Mouse (Mus musculus) hindbrain, postnatal 0 days (tissue): ENCODE measurements around the gene Mier3. TPM values are rescaled to one million over a fixed set of nuclear protein-coding genes. Genes with fewer than 3 reads are reported as not detected.

Source experiments
- ATAC-seq: fragments of 200-750 bp; cut with Nextera tagmentation; 2 replicates; pipeline ENCODE4 v1.8.0; 2017; ENCODE audit warnings: mild to moderate bottlenecking, moderate TSS enrichment, moderate library complexity
- DNase-seq: peaks from one replicate; pipeline ENCODE4 v3.0.0-alpha.2; 2015; ENCODE audit warnings: low spot score
- H3K27ac ChIP-seq: fragments of 300-500 bp; sonication (generic); 2 replicates; pipeline ENCODE4 v1.5.1; 2014; ENCODE audit warnings: mild to moderate bottlenecking
- H3K27me3 ChIP-seq: fragments of 300-500 bp; sonication (generic); 2 replicates; pipeline ENCODE4 v1.6.1; 2014; ENCODE audit warnings: low read length, mixed read lengths; ENCODE audit not compliant: insufficient read depth
- H3K36me3 ChIP-seq: fragments of 300-500 bp; sonication (generic); 2 replicates; pipeline ENCODE4 v1.6.1; 2014; ENCODE audit warnings: low read length, mixed read lengths; ENCODE audit not compliant: insufficient read depth
- H3K4me1 ChIP-seq: fragments of 300-500 bp; sonication (generic); 2 replicates; pipeline ENCODE4 v1.6.1; 2014; ENCODE audit warnings: antibody characterized with exemption, low read length, mixed read lengths; ENCODE audit not compliant: insufficient read depth
- H3K4me2 ChIP-seq: fragments of 300-500 bp; sonication (generic); 2 replicates; pipeline ENCODE4 v1.6.1; 2014; ENCODE audit warnings: low read depth, mild to moderate bottlenecking, low read length, moderate library complexity, mixed read lengths
- H3K4me3 ChIP-seq: fragments of 300-500 bp; sonication (generic); 2 replicates; pipeline ENCODE4 v1.5.1; 2014; ENCODE audit warnings: low read length
- H3K9ac ChIP-seq: fragments of 300-500 bp; sonication (generic); replicated peaks from 2 replicates; pipeline ENCODE4 v1.6.1; 2014; ENCODE audit warnings: mild to moderate bottlenecking, low read length, moderate library complexity, mixed read lengths
- H3K9me3 ChIP-seq: fragments of 300-500 bp; sonication (generic); 2 replicates; pipeline ENCODE4 v1.6.1; 2016; ENCODE audit warnings: low read length, mixed read lengths
- CTCF ChIP-seq: IDR thresholded peaks from 2 replicates; pipeline ENCODE4 v1.5.1; 2016; ENCODE audit warnings: antibody characterized with exemption, control low read depth, low read depth
- WGBS: fragments of 180-500 bp; shearing (Covaris S2); extraction: QIAGEN DNeasy Blood & Tissue Kit; methylation state at CpG from one replicate; pipeline ENCODE4 v1.1.7; 2014; 5-methylcytosine and 5-hydroxymethylcytosine counted together
- polyA plus RNA-seq: library from polyadenylated mRNA; unstranded; fragments of >200 nt; fragmentation: Nextera tagmentation; extraction: Ambion mirVana; gene quantifications from 2 replicates; pipeline ENCODE4 v1.2.1, GENCODE M21; 2015
- total RNA-seq: library from RNA; depleted of rRNA; stranded (reverse); fragments of >200 nt; gene quantifications from 2 replicates; pipeline ENCODE4 v1.2.3, GENCODE M21; 2014; rRNA removed

Mier3 gene
- total RNA-seq, result 28.1 and 32.6 TPM in 2 replicates
- 13.5 and 14.1 TPM in 2 replicates for polyA plus RNA-seq

- H3K4me1 ChIP-seq, result no peaks in the 10 kb centered on the region
- ATAC-seq, result no peak
- no peak within 1 kb of the TSS for H3K9ac ChIP-seq
- H3K27ac ChIP-seq, result no peak within 1 kb of the TSS
- DNase-seq, result no peak
- no peak within 1 kb of the TSS for H3K4me2 ChIP-seq
- no peaks in the 10 kb centered on the region for H3K27me3 ChIP-seq
- 89% methylated on average over 4 of the region's 4 CpGs for WGBS
- H3K4me3 ChIP-seq, result no peak within 1 kb of the TSS
- no peaks in the 10 kb centered on the region for H3K36me3 ChIP-seq
- H3K9me3 ChIP-seq, result no peaks in the 10 kb centered on the region
- TF ChIP-seq CTCF, result no peak
These were observed at the start of gene Mier3 for GRCm38 (mm10) chr13:111680679-111681078. TSS of gene Mier3 (plus strand) at chr13:111680979.

DNA sequence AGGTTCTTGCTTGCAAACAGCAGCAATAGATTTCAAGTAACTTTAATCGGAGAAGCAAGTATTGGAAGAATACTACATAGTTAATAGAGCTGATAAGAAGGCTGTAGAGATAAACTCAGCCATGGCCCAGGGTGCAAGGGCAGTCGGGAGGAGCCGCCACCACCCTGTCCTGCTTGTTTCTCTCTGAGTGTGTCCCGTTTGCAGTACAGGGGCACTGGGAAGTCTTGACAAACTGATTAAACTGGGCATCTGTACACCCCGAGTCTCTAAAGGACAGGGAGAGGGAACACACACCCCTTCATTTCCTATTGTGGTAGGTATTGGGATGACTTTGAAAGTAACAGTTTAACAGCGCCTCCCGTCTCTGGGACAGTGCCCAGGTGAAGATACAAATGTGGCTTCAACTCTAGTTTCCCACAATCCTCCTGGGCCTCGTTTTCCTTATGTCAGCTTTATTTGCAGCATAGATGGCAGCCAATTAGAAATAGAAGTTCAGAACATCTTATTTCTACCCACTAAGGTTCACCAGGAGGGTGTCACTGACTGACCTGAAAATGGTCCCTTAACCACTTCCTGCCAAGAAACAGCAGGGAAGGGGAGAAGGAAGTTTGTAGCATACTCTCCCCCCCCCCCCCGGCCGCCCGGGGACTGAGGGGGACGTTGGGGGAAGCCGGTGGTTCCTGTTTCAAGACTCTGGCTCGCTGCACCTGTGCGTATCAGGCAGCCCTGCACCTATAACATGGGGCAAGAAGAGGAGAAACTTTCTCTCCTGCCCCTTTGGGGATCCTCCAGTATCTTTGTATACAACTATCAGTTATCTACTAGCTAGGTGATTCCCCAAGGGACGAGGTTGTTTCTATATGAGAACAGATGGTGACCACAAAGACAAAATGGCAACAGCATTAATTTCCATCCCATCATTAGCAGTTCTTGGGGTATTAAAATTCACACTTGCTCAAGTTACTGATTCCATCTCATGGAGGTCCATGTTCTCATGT lies 46.3 kb upstream of the Mier3 start:
- H3K36me3 ChIP-seq, result no peaks in the 10 kb centered on the region
- 90% methylated on average over 16 of the region's 16 CpGs for WGBS
- no peak overlapping the region for H3K9ac ChIP-seq
- no peaks in the 10 kb centered on the region for H3K9me3 ChIP-seq
- no peak overlapping the region for H3K4me2 ChIP-seq
- H3K27ac ChIP-seq, result no peak overlapping the region
- H3K4me3 ChIP-seq, result no peak overlapping the region
- H3K4me1 ChIP-seq, result no peaks in the 10 kb centered on the region
- no peaks in the 10 kb centered on the region for H3K27me3 ChIP-seq
- no peak for TF ChIP-seq CTCF
- ATAC-seq (no peak), DNase-seq (no peak)

DNA sequence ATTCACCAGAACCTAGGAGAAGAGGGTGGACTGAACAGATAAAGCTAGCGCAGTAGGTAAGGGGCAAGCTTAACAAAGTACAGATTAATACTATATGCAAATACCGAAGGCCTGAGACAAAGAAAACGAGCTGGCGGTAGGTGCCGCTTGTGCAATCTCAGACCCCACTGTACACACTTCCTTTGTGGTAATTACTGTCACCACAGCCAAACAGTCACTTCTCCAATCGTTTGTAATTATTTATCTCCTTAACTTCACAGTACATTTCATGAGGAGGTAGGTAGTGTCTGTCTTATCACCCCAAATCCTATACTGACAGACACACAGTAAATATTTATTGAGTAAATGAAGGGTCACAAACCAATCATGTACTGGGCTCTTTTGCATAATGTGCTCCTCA lies 40.5 kb upstream of the Mier3 start:
- Histone ChIP-seq H3K36me3 (no peaks in the 10 kb centered on the region), H3K27ac (no peak overlapping the region), H3K9me3 (no peaks in the 10 kb centered on the region), H3K27me3 (no peaks in the 10 kb centered on the region), H3K4me3 (no peak overlapping the region), H3K9ac (no peak overlapping the region), H3K4me2 (no peak overlapping the region), H3K4me1 (no peaks in the 10 kb centered on the region)
- ATAC-seq (no peak), DNase-seq (no peak)
- 81% methylated on average over 6 of the region's 6 CpGs for WGBS
- TF ChIP-seq CTCF, result no peak

GRCm38 (mm10) chr13:111643636-111644035 lies 37.1 kb upstream of the Mier3 start:
- Histone ChIP-seq H3K4me1 (no peaks in the 10 kb centered on the region), H3K9ac (no peak overlapping the region), H3K27me3 (no peaks in the 10 kb centered on the region), H3K36me3 (no peaks in the 10 kb centered on the region), H3K9me3 (no peaks in the 10 kb centered on the region), H3K4me2 (no peak overlapping the region), H3K27ac (no peak overlapping the region), H3K4me3 (no peak overlapping the region)
- DNase-seq, result no peak
- no peak for TF ChIP-seq CTCF
- 69% methylated on average over 2 of the region's 2 CpGs for WGBS
- no peak for ATAC-seq

GRCm38 (mm10) chr13:111646204-111646603 lies 34.6 kb upstream of the Mier3 start:
- DNase-seq (no peak), ATAC-seq (no peak)
- no peak overlapping the region for H3K9ac ChIP-seq
- H3K4me2 ChIP-seq, result no peak overlapping the region
- no peaks in the 10 kb centered on the region for H3K27me3 ChIP-seq
- no peaks in the 10 kb centered on the region for H3K36me3 ChIP-seq
- H3K4me3 ChIP-seq, result no peak overlapping the region
- no peak for TF ChIP-seq CTCF
- no peak overlapping the region for H3K27ac ChIP-seq
- 90% methylated on average over 9 of the region's 9 CpGs for WGBS
- no peaks in the 10 kb centered on the region for H3K4me1 ChIP-seq
- no peaks in the 10 kb centered on the region for H3K9me3 ChIP-seq

- Histone ChIP-seq H3K36me3 (no peaks in the 10 kb centered on the region), H3K4me2 (no peak overlapping the region), H3K27me3 (no peaks in the 10 kb centered on the region), H3K9ac (no peak overlapping the region), H3K27ac (no peak overlapping the region), H3K9me3 (no peaks in the 10 kb centered on the region), H3K4me1 (no peaks in the 10 kb centered on the region), H3K4me3 (no peak overlapping the region)
- ATAC-seq (no peak), DNase-seq (no peak)
- no peak for TF ChIP-seq CTCF
- WGBS, result 93% methylated on average over 4 of the region's 4 CpGs
These were observed 33.5 kb upstream of the Mier3 start for GRCm38 (mm10) chr13:111647279-111647678.

DNA sequence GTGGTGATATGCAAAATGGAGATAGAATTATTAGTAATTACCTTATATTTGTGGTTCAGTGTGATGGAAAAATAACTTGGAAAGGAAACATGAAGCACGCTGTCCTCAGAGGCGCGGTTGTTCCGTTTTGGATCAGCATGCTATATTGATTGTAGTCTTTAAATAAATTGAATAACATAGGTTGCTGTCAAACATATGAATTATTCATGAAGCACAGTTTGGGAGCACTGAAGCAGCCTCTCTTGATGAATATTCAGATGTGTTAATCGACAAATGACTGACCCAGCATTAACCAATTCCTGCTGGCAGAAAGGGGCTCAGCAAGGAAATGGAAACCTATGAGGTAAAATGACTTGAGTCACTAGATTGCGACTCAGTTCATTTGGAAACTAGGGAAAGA lies 29.8 kb upstream of the Mier3 start:
- WGBS, result 33% methylated on average over 6 of the region's 6 CpGs

More for the DNA sequence above, 29.8 kb upstream of the Mier3 start:
- no peak overlapping the region for H3K9ac ChIP-seq
- H3K27me3 ChIP-seq, result no peaks in the 10 kb centered on the region
- DNase-seq (no peak), ATAC-seq (no peak)
- no peak overlapping the region for H3K4me3 ChIP-seq
- H3K27ac ChIP-seq, result no peak overlapping the region
- TF ChIP-seq CTCF, result no peak
- H3K36me3 ChIP-seq, result no peaks in the 10 kb centered on the region
- no peaks in the 10 kb centered on the region for H3K9me3 ChIP-seq
- no peaks in the 10 kb centered on the region for H3K4me1 ChIP-seq
- H3K4me2 ChIP-seq, result no peak overlapping the region
